Mouse (Mus musculus): Measurements from ENCODE around the gene Osbpl10.

DNA sequence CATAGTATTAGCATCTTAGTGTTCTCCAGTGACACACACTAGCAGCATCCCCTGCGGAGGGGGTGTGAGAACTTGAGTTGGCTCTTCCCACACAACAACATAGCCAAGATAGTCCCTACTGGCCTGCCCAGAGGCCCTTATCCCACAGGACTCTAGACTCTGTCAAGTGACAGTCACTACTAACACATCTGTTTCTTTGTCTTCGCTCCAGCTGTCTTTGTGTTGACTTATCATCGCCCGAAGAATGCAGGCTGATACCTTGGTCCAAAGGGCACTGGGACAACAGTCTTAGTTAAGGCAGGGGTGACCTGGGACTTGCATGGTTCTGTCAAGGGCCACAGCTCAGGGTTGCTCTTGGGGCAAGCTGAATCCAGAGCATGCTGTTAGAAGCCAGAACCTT, 16.9 kb downstream of the Osbpl10 start:
- TF ChIP-seq CTCF (IDR thresholded peaks at IDR 0.05; ENCODE audit: low read depth, low read length) (no peak), EP300 (IDR thresholded peaks at IDR 0.05; ENCODE audit: insufficient read depth, low read depth, low read length) (no peak)

All from ES-Bruce4 (cell line).